Comparison of ENCODE assay signal across 8 mouse cellular contexts in genomic region chr17:53478858-53479603, GRCm38 (mm10). TPM values are rescaled to one million over a fixed set of nuclear protein-coding genes. Genes with fewer than 3 reads are reported as not detected.
A peak's percentile ranks its signal among the peaks of the same experiment; 100 is the strongest.
DNase-seq lines count a peak whose midpoint lies in the region; ATAC-seq lines count a peak whose summit lies in the region.

Gene Rab5a, plus strand, starts transcription at chr17:53479234.

- peak; percentile 99 for DNase-seq in adipocyte (ENCODE audit: low spot score)
- peak; percentile 99 for DNase-seq in embryo, embryonic 10 days (ENCODE audit: low spot score)
- DNase-seq in gastrocnemius, postnatal 10 days, result peak; percentile 100
- peak; percentile 99 for DNase-seq in induced T-regulatory cell, adult 2 months (ENCODE audit: low read depth)
- DNase-seq in left cerebral cortex, adult 9 months (ENCODE audit: low spot score in 2 of 2), result peak; percentile 99
- peak; percentile 100 for DNase-seq in right cerebral cortex, postnatal 14 days
- DNase-seq in urinary bladder, postnatal 36 days (ENCODE audit: low spot score in 2 of 2), result peak; percentile 99

- peak; percentile 83 for ATAC-seq in megakaryocyte progenitor cell, adult 5-6 weeks (replicated peaks; ENCODE audit: poor library complexity)

RNA-seq across cellular contexts. Expression of gene Rab5a, which starts in this region (rescaled TPM):
- total RNA-seq in gastrocnemius, postnatal 10 days (2021), result 10 to 100 TPM; 53.8 to 54.1 TPM
- 59.6 and 62.4 TPM in 2 replicates for total RNA-seq in megakaryocyte progenitor cell, adult 5-6 weeks (2015)
- 58.3 and 63.2 TPM in 2 replicates for total RNA-seq in megakaryocyte progenitor cell, adult 5-6 weeks (2017)

Comparison
In these comparisons a context has a peak if more than half of its experiments do, and no peak if none do; other contexts are left out.
1. Peak in every context shown above with its lines: DNase-seq and ATAC-seq.